Mouse (Mus musculus) limb, embryonic 14.5 days (tissue): ENCODE measurements around the gene Ston2. TPM values are rescaled to one million over a fixed set of nuclear protein-coding genes. Genes with fewer than 3 reads are reported as not detected.
A peak's percentile ranks its signal among the peaks of the same experiment; 100 is the strongest.

Source experiments
- ATAC-seq: fragments of 200-750 bp; cut with Nextera tagmentation; 2 replicates; pipeline ENCODE4 v1.8.0; 2017; ENCODE audit warnings: low read depth, moderate number of reproducible peaks, moderate TSS enrichment; ENCODE audit not compliant: low FRiP score
- DNase-seq: peaks from one replicate; pipeline ENCODE4 v3.0.0-alpha.2; 2015; ENCODE audit warnings: low spot score
- H3K27ac ChIP-seq: fragments of 300-500 bp; sonication (generic); replicated peaks from 2 replicates; pipeline ENCODE4 v1.5.1; 2014; ENCODE audit warnings: low read depth, mild to moderate bottlenecking, low read length, moderate library complexity, mixed read lengths
- H3K27me3 ChIP-seq: fragments of 300-500 bp; sonication (generic); 2 replicates; pipeline ENCODE4 v1.6.1; 2014; ENCODE audit warnings: low read length, mixed read lengths; ENCODE audit not compliant: control insufficient read depth, insufficient read depth
- H3K36me3 ChIP-seq: fragments of 300-500 bp; sonication (generic); 2 replicates; pipeline ENCODE4 v1.6.1; 2014; ENCODE audit warnings: mild to moderate bottlenecking, low read length, moderate library complexity, mixed read lengths; ENCODE audit not compliant: control insufficient read depth, insufficient read depth
- H3K4me1 ChIP-seq: fragments of 300-500 bp; sonication (generic); 2 replicates; pipeline ENCODE4 v1.6.1; 2014; ENCODE audit warnings: antibody characterized with exemption, low read length, mixed read lengths; ENCODE audit not compliant: control insufficient read depth, insufficient read depth
- H3K4me2 ChIP-seq: fragments of 300-500 bp; sonication (generic); replicated peaks from 2 replicates; pipeline ENCODE4 v1.6.1; 2014; ENCODE audit warnings: low read depth, mild to moderate bottlenecking, low read length, moderate library complexity; ENCODE audit not compliant: severe bottlenecking
- H3K4me3 ChIP-seq: fragments of 300-500 bp; sonication (generic); replicated peaks from 2 replicates; pipeline ENCODE4 v1.5.1; 2014; ENCODE audit warnings: low read length
- H3K9ac ChIP-seq: fragments of 300-500 bp; sonication (generic); 2 replicates; pipeline ENCODE4 v1.6.1; 2014; ENCODE audit warnings: mild to moderate bottlenecking, low read depth, low read length, moderate library complexity; ENCODE audit not compliant: severe bottlenecking
- H3K9me3 ChIP-seq: fragments of 300-500 bp; sonication (generic); 2 replicates; pipeline ENCODE4 v1.6.1; 2016; ENCODE audit warnings: low read length; ENCODE audit not compliant: control insufficient read depth
- POLR2A ChIP-seq: fragments of 200-500 bp; IDR thresholded peaks from 2 replicates; pipeline ENCODE4 v1.8.0; 2012; ENCODE audit warnings: inconsistent platforms, mild to moderate bottlenecking, moderate library complexity, borderline replicate concordance; ENCODE audit not compliant: insufficient read depth, insufficient read length; ENCODE audit errors: extremely low read depth
- WGBS: fragments of 180-500 bp; shearing (Covaris S2); extraction: QIAGEN DNeasy Blood & Tissue Kit; methylation state at CpG from one replicate; pipeline ENCODE4 v1.1.7; 2014; 5-methylcytosine and 5-hydroxymethylcytosine counted together
- polyA plus RNA-seq, 2 experiments: library from polyadenylated mRNA; depleted of rRNA in 1 of 2; stranded (reverse) in 1 of 2; unstranded in 1 of 2; fragments of >200 nt; fragmentation: Nextera tagmentation in 1 of 2; extraction: Ambion mirVana in 1 of 2; gene quantifications; 2 replicates each; pipeline versions ENCODE4 v1.2.1 to v1.2.3; 2012 to 2014

The Ston2 gene
- polyA plus RNA-seq, 2 experiments: 9.6 to 9.9 TPM

GRCm38 (mm10) chr12:91699451-91700141, 88.6 kb downstream of the Ston2 start:
- no peaks in the 10 kb centered on the region for H3K36me3 ChIP-seq
- H3K4me1 ChIP-seq: no peaks in the 10 kb centered on the region
- DNase-seq: no peak
- ATAC-seq: no peak
- H3K27ac ChIP-seq: no peak overlapping the region
- no peak overlapping the region for H3K9ac ChIP-seq
- H3K9me3 ChIP-seq: no peaks in the 10 kb centered on the region
- no peaks in the 10 kb centered on the region for H3K27me3 ChIP-seq
- no peak for TF ChIP-seq POLR2A
- no peak overlapping the region for H3K4me3 ChIP-seq
- WGBS: 88% methylated on average over 7 of the region's 7 CpGs
- no peak overlapping the region for H3K4me2 ChIP-seq

GRCm38 (mm10) chr12:91696231-91696630, 92.0 kb downstream of the Ston2 start:
- no peak overlapping the region for H3K4me3 ChIP-seq
- H3K9me3 ChIP-seq: no peaks in the 10 kb centered on the region
- no peaks in the 10 kb centered on the region for H3K4me1 ChIP-seq
- 89% methylated on average over 4 of the region's 4 CpGs for WGBS
- no peak overlapping the region for H3K9ac ChIP-seq
- no peak overlapping the region for H3K27ac ChIP-seq
- ATAC-seq (no peak), DNase-seq (no peak)
- TF ChIP-seq POLR2A: no peak
- H3K4me2 ChIP-seq: no peak overlapping the region
- no peaks in the 10 kb centered on the region for H3K36me3 ChIP-seq
- H3K27me3 ChIP-seq: no peaks in the 10 kb centered on the region

GRCm38 (mm10) chr12:91695761-91696160, 92.4 kb downstream of the Ston2 start:
- 85% methylated on average over 4 of the region's 4 CpGs for WGBS
- H3K4me2 ChIP-seq: no peak overlapping the region
- H3K4me1 ChIP-seq: no peaks in the 10 kb centered on the region
- ATAC-seq (no peak), DNase-seq (no peak)
- no peaks in the 10 kb centered on the region for H3K9me3 ChIP-seq
- no peak overlapping the region for H3K4me3 ChIP-seq
- no peak for TF ChIP-seq POLR2A
- H3K9ac ChIP-seq: no peak overlapping the region
- no peaks in the 10 kb centered on the region for H3K36me3 ChIP-seq
- H3K27ac ChIP-seq: no peak overlapping the region
- no peaks in the 10 kb centered on the region for H3K27me3 ChIP-seq

GRCm38 (mm10) chr12:91694748-91695147, 93.4 kb downstream of the Ston2 start:
- H3K9ac ChIP-seq: no peak overlapping the region
- 73% methylated on average over 4 of the region's 4 CpGs for WGBS
- H3K4me1 ChIP-seq: no peaks in the 10 kb centered on the region
- no peaks in the 10 kb centered on the region for H3K9me3 ChIP-seq
- ATAC-seq (no peak), DNase-seq (no peak)
- no peak for TF ChIP-seq POLR2A
- H3K36me3 ChIP-seq: no peaks in the 10 kb centered on the region
- no peaks in the 10 kb centered on the region for H3K27me3 ChIP-seq
- H3K27ac ChIP-seq: no peak overlapping the region
- H3K4me2 ChIP-seq: no peak overlapping the region
- H3K4me3 ChIP-seq: no peak overlapping the region

- Histone ChIP-seq H3K9ac (no peak overlapping the region), H3K36me3 (no peaks in the 10 kb centered on the region), H3K9me3 (no peaks in the 10 kb centered on the region), H3K4me3 (no peak overlapping the region), H3K4me2 (no peak overlapping the region), H3K4me1 (no peaks in the 10 kb centered on the region), H3K27me3 (no peaks in the 10 kb centered on the region), H3K27ac (no peak overlapping the region)
- no peak for ATAC-seq
- DNase-seq: peak; percentile 38
- 60% methylated on average over 7 of the region's 7 CpGs for WGBS
- no peak for TF ChIP-seq POLR2A
Observed at GRCm38 (mm10) chr12:91693566-91693965, 94.6 kb downstream of the Ston2 start.
